Mouse (Mus musculus) frontal cortex, postnatal 25 days (tissue): ENCODE results near the gene Agtr1a.
A peak's percentile ranks its signal among the peaks of the same experiment; 100 is the strongest.

ENCODE experiments used
- DNase-seq, 2 experiments: peaks; one replicate each; pipeline ENCODE4 v3.0.0; 2022; ENCODE audit warnings: low spot score in 2 of 2

Agtr1a gene

GRCm38 (mm10) chr13:30336148-30336801, at the start of gene Agtr1a:
Agtr1a (plus strand) TSS chr13:30336441.
- DNase-seq, result peak in 1 of 2 experiments; percentile 6

GRCm38 (mm10) chr13:30310221-30310620, 26.0 kb upstream of the Agtr1a start:
- no peak for DNase-seq

GRCm38 (mm10) chr13:30324669-30325346, 11.4 kb upstream of the Agtr1a start:
- DNase-seq, result no peak

- DNase-seq, result no peak
Observed at GRCm38 (mm10) chr13:30331061-30331460, 5.2 kb upstream of the Agtr1a start.

GRCm38 (mm10) chr13:30331851-30332250, 4.4 kb upstream of the Agtr1a start:
- no peak for DNase-seq

- no peak for DNase-seq
Observed at GRCm38 (mm10) chr13:30332581-30332980, 3.7 kb upstream of the Agtr1a start.

- DNase-seq, result no peak
Observed at GRCm38 (mm10) chr13:30334667-30335066, 1.6 kb upstream of the Agtr1a start.

- no peak for DNase-seq
Observed at GRCm38 (mm10) chr13:30336913-30337312, 672 bp downstream of the Agtr1a start.

- no peak for DNase-seq
Observed at GRCm38 (mm10) chr13:30337646-30338045, 1.4 kb downstream of the Agtr1a start.

GRCm38 (mm10) chr13:30338576-30338975, 2.3 kb downstream of the Agtr1a start:
- DNase-seq, result no peak

- DNase-seq, result no peak
Observed at GRCm38 (mm10) chr13:30339927-30340326, 3.7 kb downstream of the Agtr1a start.

- DNase-seq, result no peak
Observed at GRCm38 (mm10) chr13:30341987-30342898, 6.0 kb downstream of the Agtr1a start.

GRCm38 (mm10) chr13:30345427-30345913, 9.2 kb downstream of the Agtr1a start:
- DNase-seq, result no peak

- DNase-seq, result no peak
Observed at GRCm38 (mm10) chr13:30346881-30347280, 10.6 kb downstream of the Agtr1a start.

- no peak for DNase-seq
Observed at GRCm38 (mm10) chr13:30348306-30348705, 12.1 kb downstream of the Agtr1a start.

GRCm38 (mm10) chr13:30351966-30352365, 15.7 kb downstream of the Agtr1a start:
- no peak for DNase-seq

- no peak for DNase-seq
Observed at GRCm38 (mm10) chr13:30354991-30355580, 18.8 kb downstream of the Agtr1a start.

GRCm38 (mm10) chr13:30355979-30356378, 19.7 kb downstream of the Agtr1a start:
- DNase-seq, result no peak

GRCm38 (mm10) chr13:30358456-30359168, 22.4 kb downstream of the Agtr1a start:
- DNase-seq, result no peak

GRCm38 (mm10) chr13:30359886-30360285, 23.6 kb downstream of the Agtr1a start:
- no peak for DNase-seq

- DNase-seq, result no peak
Observed at GRCm38 (mm10) chr13:30361002-30361401, 24.8 kb downstream of the Agtr1a start.
